Mouse (Mus musculus): ENCODE results near the gene Ppm1d.

GRCm38 (mm10) chr11:85329167-85329894, 18.3 kb downstream of the Ppm1d start:
- TF ChIP-seq CTCF (IDR thresholded peaks at IDR 0.05; ENCODE audit: extremely low read depth, insufficient read depth, insufficient read length, insufficient replicate concordance) = no peak
- TF ChIP-seq POLR2A (IDR thresholded peaks at IDR 0.05; ENCODE audit: low read depth, low read length) = no peak
